Mouse (Mus musculus) heart, embryonic 14.5 days (tissue): ENCODE measurements around the gene Iffo1. TPM values are rescaled to one million over a fixed set of nuclear protein-coding genes. Genes with fewer than 3 reads are reported as not detected.
"Not testable (repeated sequence)": the region's sequence is repeated elsewhere in the genome, so short reads cannot be mapped to it uniquely, and the experiment has no call there.

Source experiments
- ATAC-seq: fragments of 200-750 bp; cut with Nextera tagmentation; 2 replicates; pipeline ENCODE4 v1.8.0; 2017; ENCODE audit warnings: low read depth, moderate TSS enrichment; ENCODE audit not compliant: insufficient number of reproducible peaks, insufficient read depth, low FRiP score
- H3K27ac ChIP-seq, 2 experiments: fragments of 200-500 bp in 1 of 2; fragments of 300-500 bp in 1 of 2; sonication (generic) in 1 of 2; replicated peaks in 1 of 2; 2 replicates each; pipeline ENCODE4 v1.5.1; 2012 to 2014; ENCODE audit warnings: low read depth in 2 of 2, low read length in 2 of 2, control low read depth in 1 of 2, mild to moderate bottlenecking in 1 of 2, mixed read lengths in 1 of 2; ENCODE audit not compliant: control insufficient read depth in 1 of 2, insufficient read depth in 1 of 2
- H3K27me3 ChIP-seq: fragments of 300-500 bp; sonication (generic); 2 replicates; pipeline ENCODE4 v1.6.1; 2014; ENCODE audit warnings: mild to moderate bottlenecking, low read length, control low read depth; ENCODE audit not compliant: control insufficient read depth, insufficient read depth
- H3K36me3 ChIP-seq: fragments of 300-500 bp; sonication (generic); 2 replicates; pipeline ENCODE4 v1.6.1; 2014; ENCODE audit warnings: mild to moderate bottlenecking, control low read depth, low read length, mixed read lengths; ENCODE audit not compliant: control insufficient read depth, insufficient read depth
- H3K4me1 ChIP-seq, 2 experiments: fragments of 200-500 bp in 1 of 2; fragments of 300-500 bp in 1 of 2; sonication (generic) in 1 of 2; 2 replicates each; pipeline ENCODE4 v1.6.1; 2012 to 2014; ENCODE audit warnings: low read length in 2 of 2, control low read depth in 1 of 2, mixed read lengths in 1 of 2; ENCODE audit not compliant: control insufficient read depth in 2 of 2, insufficient read depth in 2 of 2
- H3K4me2 ChIP-seq: fragments of 300-500 bp; sonication (generic); 2 replicates; pipeline ENCODE4 v1.6.1; 2014; ENCODE audit warnings: mild to moderate bottlenecking, low read length
- H3K4me3 ChIP-seq, 2 experiments: fragments of 200-500 bp in 1 of 2; fragments of 300-500 bp in 1 of 2; sonication (generic) in 1 of 2; 2 replicates each; pipeline ENCODE4 v1.5.1; 2012 to 2014; ENCODE audit warnings: low read length in 2 of 2, mild to moderate bottlenecking in 2 of 2, control low read depth in 1 of 2, low read depth in 1 of 2, moderate library complexity in 1 of 2; ENCODE audit not compliant: control insufficient read depth in 1 of 2, insufficient read depth in 1 of 2
- H3K9ac ChIP-seq: fragments of 300-500 bp; sonication (generic); 2 replicates; pipeline ENCODE4 v1.6.1; 2014; ENCODE audit warnings: mild to moderate bottlenecking, low read length
- H3K9me3 ChIP-seq: fragments of 300-500 bp; sonication (generic); 2 replicates; pipeline ENCODE4 v1.6.1; 2016; ENCODE audit warnings: low read length, control low read depth; ENCODE audit not compliant: control insufficient read depth
- WGBS: fragments of 180-500 bp; shearing (Covaris S2); extraction: QIAGEN DNeasy Blood & Tissue Kit; methylation state at CpG from one replicate; pipeline ENCODE4 v1.1.7; 2014; 5-methylcytosine and 5-hydroxymethylcytosine counted together
- polyA plus RNA-seq: library from polyadenylated mRNA; unstranded; fragments of >200 nt; fragmentation: Nextera tagmentation; extraction: Ambion mirVana; gene quantifications from 2 replicates; pipeline ENCODE4 v1.2.1, GENCODE M21; 2014

Gene Iffo1
- polyA plus RNA-seq, 1 experiment from 2014 or later: 9.7 TPM

DNA sequence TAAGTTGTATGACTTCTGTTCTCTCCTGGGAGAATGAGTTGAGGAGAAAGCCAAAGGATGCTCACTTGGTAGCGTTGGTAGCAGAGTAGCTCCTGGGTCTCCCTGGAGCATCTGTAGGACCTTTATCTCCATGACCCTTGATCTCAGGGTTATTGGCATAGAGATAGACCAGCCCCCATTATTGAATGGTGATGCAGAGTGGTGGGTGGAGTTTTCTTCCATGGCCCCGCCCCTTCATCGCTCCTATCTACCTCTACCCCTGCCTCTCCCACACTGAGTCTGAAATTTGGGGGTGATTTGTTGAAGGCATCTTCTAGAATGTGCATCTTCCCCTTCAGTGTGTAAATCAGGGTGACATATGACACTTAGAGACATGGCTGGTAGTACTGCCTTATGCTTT lies 11.4 kb downstream of the Iffo1 start:
- Histone ChIP-seq H3K4me2 (no peak overlapping the region), H3K4me1 (peaks cover 9 to 17% of the 10 kb centered on the region in 2 experiments; a peak in 3 of 4 replicates), H3K27ac (no peak overlapping the region), H3K36me3 (peaks cover 84% of the 10 kb centered on the region), H3K4me3 (no peak overlapping the region), H3K9me3 (no peaks in the 10 kb centered on the region), H3K9ac (no peak overlapping the region), H3K27me3 (no peaks in the 10 kb centered on the region)
- 95% methylated on average over 3 of the region's 3 CpGs for WGBS
- no peak for ATAC-seq

DNA sequence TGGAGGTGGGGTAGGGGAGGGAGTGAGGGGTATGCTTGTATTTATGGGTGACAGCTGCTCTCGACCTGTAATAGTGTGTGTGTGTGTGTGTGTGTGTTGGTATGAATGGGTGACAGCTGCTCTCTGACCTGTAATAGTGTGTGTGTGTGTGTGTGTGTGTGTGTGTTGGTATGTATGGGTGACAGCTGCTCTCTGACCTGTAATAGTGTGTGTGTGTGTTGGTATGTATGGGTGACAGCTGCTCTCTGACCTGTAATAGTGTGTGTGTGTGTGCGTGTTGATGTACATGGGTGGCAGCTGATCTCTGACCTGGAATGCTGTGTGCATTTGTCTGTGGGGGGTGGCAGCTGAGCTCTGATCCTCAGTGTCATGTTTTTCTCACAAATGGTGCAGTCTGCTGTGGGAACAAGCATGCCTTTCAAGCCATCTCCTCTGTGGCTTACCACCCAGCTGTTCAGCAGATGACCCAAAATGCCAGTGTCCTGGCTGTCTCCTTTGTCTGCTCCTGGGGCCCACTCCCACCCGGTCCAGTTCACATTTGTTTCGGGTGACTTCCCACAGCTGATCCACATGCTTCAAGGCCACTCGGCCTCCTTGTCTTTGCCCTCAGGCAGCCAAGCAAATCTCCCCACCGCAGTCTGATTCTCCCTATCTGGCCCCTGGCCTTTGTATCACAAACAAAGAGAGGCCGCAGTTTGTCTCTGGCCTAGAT lies 12.0 kb downstream of the Iffo1 start:
- H3K9ac ChIP-seq: no peak overlapping the region
- H3K4me3 ChIP-seq: no peak overlapping the region
- no peaks in the 10 kb centered on the region for H3K9me3 ChIP-seq
- peaks cover 11 to 21% of the 10 kb centered on the region in 2 experiments; a peak in 3 of 4 replicates for H3K4me1 ChIP-seq
- H3K36me3 ChIP-seq: peaks cover 84% of the 10 kb centered on the region
- no peak overlapping the region for H3K4me2 ChIP-seq
- H3K27me3 ChIP-seq: no peaks in the 10 kb centered on the region
- WGBS: 75% methylated on average over 7 of the region's 7 CpGs
- ATAC-seq: no peak
- H3K27ac ChIP-seq: no peak overlapping the region

DNA sequence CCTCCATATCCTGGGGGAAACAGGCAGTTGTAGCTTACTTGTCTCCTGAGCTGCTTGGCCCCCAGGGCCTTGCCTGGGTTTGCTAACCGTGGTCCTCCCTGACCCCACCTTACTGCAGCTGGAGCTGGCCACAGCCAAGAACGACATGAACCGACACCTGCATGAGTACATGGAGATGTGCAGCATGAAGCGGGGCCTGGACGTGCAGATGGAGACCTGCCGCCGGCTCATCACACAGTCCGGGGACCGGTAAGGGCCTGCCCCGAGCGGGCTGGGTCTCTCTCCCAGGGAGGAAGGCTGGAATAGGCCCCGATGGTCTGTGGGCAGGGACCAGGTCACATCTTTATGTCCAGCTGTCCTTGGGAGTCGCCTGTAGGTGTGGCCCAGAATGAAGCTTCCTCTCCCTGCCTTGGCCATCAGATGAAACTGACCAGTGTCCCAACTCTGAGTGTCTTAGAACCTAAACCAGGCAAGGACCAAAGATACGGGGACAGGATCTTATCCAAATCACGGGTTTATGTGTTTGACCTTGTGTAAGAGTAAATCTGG lies 14.0 kb downstream of the Iffo1 start:
- H3K4me3 ChIP-seq: no peak overlapping the region
- no peak for ATAC-seq
- no peak overlapping the region for H3K27ac ChIP-seq
- peaks cover 82% of the 10 kb centered on the region for H3K36me3 ChIP-seq
- H3K9ac ChIP-seq: no peak overlapping the region
- H3K9me3 ChIP-seq: no peaks in the 10 kb centered on the region
- H3K4me2 ChIP-seq: no peak overlapping the region
- H3K27me3 ChIP-seq: no peaks in the 10 kb centered on the region
- 82% methylated on average over 15 of the region's 15 CpGs for WGBS
- peaks cover 11 to 30% of the 10 kb centered on the region in 2 experiments; a peak in 3 of 4 replicates for H3K4me1 ChIP-seq

DNA sequence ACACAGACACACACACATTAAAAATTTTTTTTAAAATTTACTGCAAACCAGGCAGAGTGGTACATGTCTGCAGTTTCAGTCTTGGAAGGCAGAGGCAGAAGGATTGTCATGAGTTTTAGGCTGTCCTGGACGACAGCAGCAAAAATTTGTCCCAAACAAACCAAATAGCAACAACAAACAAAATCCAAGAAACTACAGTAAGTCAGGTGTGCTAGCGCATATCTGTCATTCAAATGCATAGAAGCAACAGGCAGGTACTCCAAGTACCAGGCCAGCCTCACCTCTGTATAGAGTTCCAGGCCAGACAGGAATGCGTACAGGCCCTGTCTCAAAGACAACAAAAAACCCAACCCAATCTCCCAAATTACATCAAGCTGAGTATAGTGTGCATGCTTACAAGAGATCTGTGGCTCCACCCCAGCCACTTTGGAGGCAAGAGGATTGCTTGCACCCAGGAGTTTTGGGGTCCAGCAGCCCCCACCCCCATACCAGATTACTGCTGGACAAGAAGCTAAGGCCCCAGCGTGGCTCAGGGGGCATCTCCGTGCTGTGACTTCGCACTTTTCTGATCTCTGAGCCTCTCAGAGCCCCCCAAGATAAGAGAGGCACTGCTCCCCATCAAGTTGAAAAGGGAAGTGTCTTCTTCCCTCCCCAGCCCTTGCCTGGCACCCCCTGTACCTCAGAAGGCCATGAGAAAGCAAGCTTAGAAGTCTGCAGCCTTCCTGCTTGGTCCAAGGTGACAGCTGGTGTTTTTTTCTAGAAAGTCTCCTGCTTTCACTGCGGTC lies 14.9 kb downstream of the Iffo1 start:
- H3K9me3 ChIP-seq: no peaks in the 10 kb centered on the region
- no peak overlapping the region for H3K4me2 ChIP-seq
- H3K27ac ChIP-seq: peak overlapping the region in 1 of 2 experiments; percentile 86; a peak in 3 of 4 replicates
- WGBS: 67% methylated on average over 7 of the region's 7 CpGs
- peaks cover 85% of the 10 kb centered on the region for H3K36me3 ChIP-seq
- H3K4me1 ChIP-seq: peaks cover 11 to 33% of the 10 kb centered on the region in 2 experiments; a peak in 3 of 4 replicates
- no peaks in the 10 kb centered on the region for H3K27me3 ChIP-seq
- ATAC-seq: no peak
- H3K4me3 ChIP-seq: no peak overlapping the region
- H3K9ac ChIP-seq: peak overlapping the region; percentile 3; the same call in 1 of the 2 replicates

DNA sequence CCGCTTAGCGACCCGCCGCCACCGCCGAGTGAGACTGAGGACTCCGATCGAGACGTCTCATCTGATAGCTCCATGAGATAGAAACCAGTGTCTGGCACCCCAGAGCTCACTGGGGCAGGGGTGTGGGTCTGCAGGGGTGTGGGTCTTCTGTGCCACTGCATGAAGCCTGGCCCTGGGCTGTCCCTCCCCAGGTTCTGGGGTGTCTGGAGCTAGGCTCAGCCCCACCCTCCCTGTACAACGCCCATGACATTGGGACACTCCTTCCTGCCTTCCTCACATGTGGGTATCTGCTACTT lies 15.5 kb downstream of the Iffo1 start:
- peaks cover 80% of the 10 kb centered on the region for H3K36me3 ChIP-seq

GRCm38 (mm10) chr6:125160854-125161760 lies 16.1 kb downstream of the Iffo1 start:
- H3K9me3 ChIP-seq: no peaks in the 10 kb centered on the region
- no peaks in the 10 kb centered on the region for H3K27me3 ChIP-seq
- peak overlapping the region; percentile 52 for H3K9ac ChIP-seq
- H3K36me3 ChIP-seq: peaks cover 74% of the 10 kb centered on the region
- H3K27ac ChIP-seq: peak overlapping the region; percentile 73 to 86
- H3K4me1 ChIP-seq: peaks cover 11 to 33% of the 10 kb centered on the region in 2 experiments; a peak in 3 of 4 replicates
- H3K4me3 ChIP-seq: no peak overlapping the region; a peak in 1 of 4 replicates
- peak; percentile 18; the same call in 1 of the 2 replicates for ATAC-seq
- H3K4me2 ChIP-seq: peak overlapping the region; percentile 70
- WGBS: 8% methylated on average over 22 of the region's 22 CpGs

More for the DNA sequence above, 15.5 kb downstream of the Iffo1 start:
- peaks cover 11 to 33% of the 10 kb centered on the region in 2 experiments; a peak in 3 of 4 replicates for H3K4me1 ChIP-seq
- no peak for ATAC-seq
- H3K9me3 ChIP-seq: no peaks in the 10 kb centered on the region
- WGBS: 38% methylated on average over 10 of the region's 10 CpGs
- H3K4me2 ChIP-seq: peak overlapping the region; percentile 70; the same call in 1 of the 2 replicates
- peak overlapping the region; percentile 73 to 86 for H3K27ac ChIP-seq
- H3K9ac ChIP-seq: peak overlapping the region; percentile 52; the same call in 1 of the 2 replicates
- H3K27me3 ChIP-seq: no peaks in the 10 kb centered on the region
- no peak overlapping the region; a peak in 1 of 4 replicates for H3K4me3 ChIP-seq

DNA sequence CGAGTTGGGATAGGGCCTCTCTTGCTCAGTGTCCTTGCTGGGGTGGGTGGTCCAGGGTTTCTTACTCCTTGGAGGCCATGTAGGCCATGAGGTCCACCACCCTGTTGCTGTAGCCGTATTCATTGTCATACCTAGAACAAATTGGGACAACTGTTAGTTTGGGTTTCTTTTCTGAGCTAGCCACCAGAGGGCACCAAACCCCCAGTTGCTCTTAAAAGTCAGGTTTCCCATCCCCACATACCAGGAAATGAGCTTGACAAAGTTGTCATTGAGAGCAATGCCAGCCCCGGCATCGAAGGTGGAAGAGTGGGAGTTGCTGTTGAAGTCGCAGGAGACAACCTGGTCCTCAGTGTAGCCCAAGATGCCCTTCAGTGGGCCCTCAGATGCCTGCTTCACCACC lies 16.9 kb downstream of the Iffo1 start:
- not testable (repeated sequence) for H3K9me3 ChIP-seq, H3K27me3 ChIP-seq, ATAC-seq
- Histone ChIP-seq H3K9ac (peak overlapping the region; percentile 34; the same call in 1 of the 2 replicates), H3K4me2 (peak overlapping the region; percentile 70), H3K4me3 (peak overlapping the region; percentile 6 to 10; a peak in 2 of 4 replicates), H3K27ac (peak overlapping the region; percentile 37 to 86; a peak in 3 of 4 replicates), H3K36me3 (peaks cover 72% of the 10 kb centered on the region), H3K4me1 (peaks cover 14 to 34% of the 10 kb centered on the region in 2 experiments; a peak in 3 of 4 replicates)
- 8% methylated on average over 3 of the region's 5 CpGs for WGBS
